Mouse (Mus musculus): ENCODE measurements around the gene Gm960.

Gene Gm960

DNA sequence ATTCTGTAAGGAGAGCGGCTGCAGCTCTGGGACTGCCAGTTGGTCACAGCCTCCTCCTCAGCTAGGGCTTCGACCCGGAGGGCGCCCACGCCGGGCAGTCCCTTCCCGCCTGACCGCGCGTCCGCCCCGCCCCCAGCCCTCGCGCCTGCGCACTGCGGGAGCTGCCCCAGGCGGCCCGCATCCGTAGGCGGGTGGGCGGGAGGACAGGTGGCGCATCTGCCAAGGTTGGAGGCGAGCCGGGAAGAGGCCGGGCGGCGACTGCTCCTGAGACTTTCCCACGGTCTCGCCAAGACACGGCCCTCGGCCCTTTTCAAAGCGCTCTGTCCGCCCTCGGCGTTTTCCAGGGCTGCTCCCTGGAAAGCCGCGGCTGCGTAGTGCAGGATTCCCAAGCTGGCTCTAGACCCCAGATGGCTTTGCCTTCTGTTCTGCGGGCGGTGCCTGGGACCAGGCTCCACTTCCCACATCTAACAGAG lies at the start of gene Gm960:
Gene Gm960 (minus strand): TSS at position 464 of the 473 bp plus-strand sequence.
- peak in 1 of 2 experiments; percentile 29 for DNase-seq (ENCODE audit: low spot score in 2 of 2)

DNA sequence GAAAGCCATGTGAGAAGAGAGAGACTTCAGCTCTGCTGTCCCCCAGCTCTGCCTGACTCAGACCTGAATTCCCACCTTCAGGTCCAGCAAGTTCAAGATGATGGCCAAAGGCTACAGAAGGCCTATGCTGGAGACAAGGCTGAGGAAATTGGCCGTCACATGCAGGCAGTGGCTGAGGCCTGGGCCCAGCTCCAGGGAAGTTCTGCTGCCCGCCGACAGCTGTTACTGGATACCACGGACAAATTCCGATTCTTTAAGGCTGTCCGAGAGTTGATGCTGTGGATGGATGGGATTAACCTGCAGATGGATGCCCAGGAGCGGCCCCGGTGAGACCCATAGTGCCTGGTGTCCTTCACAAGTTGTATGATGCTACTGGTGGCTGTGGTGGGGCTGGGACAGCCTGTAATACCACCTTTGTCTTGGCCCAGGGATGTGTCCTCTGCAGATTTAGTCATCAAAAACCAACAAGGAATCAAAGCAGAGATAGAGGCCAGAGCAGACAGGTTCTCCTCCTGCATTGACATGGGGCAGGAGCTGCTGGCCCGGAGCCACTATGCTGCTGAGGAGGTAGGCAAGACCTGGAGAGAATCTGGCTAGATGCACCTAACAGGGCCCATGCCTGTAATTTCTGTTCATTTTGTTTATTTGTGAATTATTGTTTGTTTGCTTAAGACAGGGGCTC lies 49.3 kb upstream of the Gm960 start:
- no peak for DNase-seq (ENCODE audit: low spot score in 2 of 2)

DNA sequence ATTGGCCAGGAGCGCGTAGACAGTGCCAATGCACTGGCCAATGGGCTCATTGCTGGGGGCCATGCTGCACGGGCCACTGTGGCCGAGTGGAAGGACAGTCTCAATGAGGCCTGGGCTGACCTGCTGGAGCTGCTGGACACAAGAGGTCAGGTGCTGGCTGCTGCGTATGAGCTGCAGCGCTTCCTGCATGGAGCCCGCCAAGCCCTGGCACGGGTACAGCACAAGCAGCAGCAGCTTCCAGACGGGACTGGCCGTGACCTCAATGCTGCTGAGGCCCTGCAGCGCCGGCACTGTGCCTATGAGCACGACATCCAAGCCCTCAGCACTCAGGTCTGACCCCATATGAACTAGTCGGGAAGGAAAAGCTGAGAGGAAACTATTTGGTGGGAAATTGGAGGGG lies 48.1 kb upstream of the Gm960 start:
- DNase-seq (ENCODE audit: low spot score in 2 of 2): no peak

DNA sequence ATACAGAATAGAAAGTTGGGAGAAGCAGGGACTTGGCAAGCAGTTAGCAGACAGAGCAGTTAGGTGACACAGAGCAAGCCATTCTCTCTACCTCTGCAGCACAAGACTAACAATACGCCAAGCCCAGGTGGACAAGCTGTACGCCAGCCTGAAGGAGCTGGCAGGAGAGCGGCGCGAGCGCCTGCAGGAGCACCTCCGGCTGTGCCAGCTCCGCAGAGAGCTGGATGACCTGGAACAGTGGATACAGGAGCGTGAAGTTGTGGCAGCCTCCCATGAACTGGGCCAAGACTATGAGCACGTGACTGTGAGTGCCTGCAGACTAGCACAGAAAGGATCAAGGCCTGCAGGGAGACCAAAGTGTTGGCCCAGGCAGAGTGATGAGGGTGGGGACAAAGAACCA lies 47.2 kb upstream of the Gm960 start:
- no peak for DNase-seq (ENCODE audit: low spot score in 2 of 2)

DNA sequence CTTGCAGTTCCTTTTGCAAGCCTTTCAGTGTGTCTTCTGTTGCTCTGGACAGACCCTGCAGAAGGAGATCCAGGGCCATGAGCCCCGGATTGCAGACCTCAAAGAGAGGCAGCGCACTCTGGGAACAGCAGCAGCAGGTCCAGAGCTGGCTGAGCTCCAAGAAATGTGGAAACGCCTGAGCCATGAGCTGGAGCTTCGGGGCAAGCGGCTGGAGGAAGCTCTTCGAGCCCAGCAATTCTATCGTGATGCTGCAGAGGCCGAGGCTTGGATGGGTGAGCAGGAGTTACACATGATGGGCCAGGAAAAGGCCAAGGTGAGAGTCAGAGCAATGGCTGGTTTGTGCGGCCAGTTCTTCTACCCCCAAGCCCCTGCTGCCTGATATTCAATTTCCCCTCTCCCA lies 46.6 kb upstream of the Gm960 start:
- DNase-seq (ENCODE audit: low spot score in 2 of 2): no peak

DNA sequence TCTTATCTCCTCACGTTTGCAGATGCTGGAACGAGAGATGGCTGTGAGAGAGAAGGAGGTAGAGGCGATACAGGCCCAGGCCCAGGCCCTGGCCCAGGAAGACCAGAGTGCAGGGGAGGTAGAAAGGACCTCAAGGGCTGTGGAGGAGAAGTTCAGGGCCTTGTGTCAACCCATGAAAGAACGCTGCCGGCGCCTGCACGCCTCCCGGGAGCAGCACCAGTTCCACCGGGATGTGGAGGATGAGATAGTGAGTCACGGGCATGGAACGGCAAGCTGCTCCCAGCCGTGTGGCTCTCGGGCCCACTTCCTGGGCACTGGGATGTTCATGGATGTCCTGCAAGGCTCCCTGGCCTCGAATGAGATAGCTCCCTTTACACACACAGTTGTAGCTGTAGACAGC lies 45.6 kb upstream of the Gm960 start:
- no peak for DNase-seq (ENCODE audit: low spot score in 2 of 2)

DNA sequence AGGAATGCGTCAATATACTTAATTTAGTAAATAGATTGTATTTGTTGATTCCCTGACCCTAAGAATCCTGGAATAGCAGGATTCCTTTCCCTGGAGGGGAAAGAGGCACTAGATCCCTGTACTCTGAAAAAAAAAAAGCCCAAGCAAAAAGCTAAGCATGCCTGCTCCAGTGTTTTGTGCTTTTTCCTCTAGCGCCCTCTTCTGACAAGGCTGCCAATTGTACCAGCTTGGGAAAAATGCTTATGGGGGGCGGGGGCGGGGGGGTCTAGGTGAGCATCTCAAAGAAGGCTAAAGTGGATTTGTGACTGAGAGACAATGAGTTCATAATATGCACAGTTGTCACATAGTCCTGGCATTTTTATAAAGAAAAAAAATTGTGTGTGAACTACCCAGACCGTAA lies 45.1 kb upstream of the Gm960 start:
- peak in 1 of 2 experiments; percentile 25 for DNase-seq (ENCODE audit: low spot score in 2 of 2)

DNA sequence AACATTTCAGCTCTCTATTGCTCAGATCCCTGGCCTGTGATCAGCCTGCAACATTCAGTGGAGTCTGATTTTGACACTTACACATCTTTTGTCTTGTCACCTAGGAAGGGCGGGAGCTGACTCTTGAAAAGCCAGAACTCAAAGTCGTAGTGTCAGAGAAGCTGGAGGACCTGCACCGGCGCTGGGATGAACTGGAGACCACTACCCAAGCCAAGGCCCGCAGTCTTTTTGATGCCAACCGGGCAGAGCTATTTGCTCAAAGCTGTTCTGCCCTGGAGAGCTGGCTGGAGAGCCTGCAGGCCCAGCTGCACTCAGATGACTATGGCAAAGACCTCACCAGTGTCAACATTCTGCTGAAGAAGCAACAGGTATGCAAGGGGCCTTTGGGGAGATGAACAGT lies 43.8 kb upstream of the Gm960 start:
- no peak for DNase-seq (ENCODE audit: low spot score in 2 of 2)

DNA sequence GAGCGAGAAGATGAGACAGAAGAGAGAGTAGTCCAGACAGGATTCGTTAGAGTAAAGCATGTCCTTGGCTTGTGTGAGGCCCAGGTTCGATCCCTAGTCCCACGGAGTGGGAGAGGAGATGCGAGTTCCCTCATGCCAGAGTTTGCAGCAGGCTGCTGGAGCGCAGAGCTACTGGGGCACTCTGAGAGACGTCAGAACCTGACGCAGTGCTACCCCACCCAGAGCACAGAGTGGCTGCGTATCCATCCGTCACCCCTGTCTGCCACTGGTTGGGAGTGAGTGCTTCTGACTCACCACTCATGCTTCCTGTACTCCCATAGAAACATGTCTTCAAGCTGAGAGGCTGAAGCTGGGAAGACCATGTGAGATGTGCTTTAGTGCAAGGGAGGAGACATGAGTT lies 43.0 kb upstream of the Gm960 start:
- no peak for DNase-seq (ENCODE audit: low spot score in 2 of 2)

DNA sequence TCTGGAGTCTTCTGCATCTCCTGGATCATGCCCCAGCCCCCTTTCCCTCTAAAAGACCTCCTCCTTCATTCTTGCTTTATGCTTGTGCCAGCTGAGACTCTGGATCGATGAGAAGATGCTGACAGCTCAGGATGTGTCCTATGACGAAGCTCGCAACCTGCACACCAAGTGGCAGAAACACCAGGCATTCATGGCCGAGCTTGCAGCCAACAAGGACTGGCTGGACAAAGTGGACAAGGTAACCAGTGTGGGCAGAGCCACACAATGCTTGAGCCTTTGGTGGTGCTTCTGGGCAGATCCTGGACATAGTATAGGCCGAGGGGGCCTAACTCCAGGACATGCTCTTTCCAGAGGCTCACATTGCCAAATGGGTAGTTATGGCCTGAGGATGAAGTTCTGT lies 41.3 kb upstream of the Gm960 start:
- no peak for DNase-seq (ENCODE audit: low spot score in 2 of 2)

DNA sequence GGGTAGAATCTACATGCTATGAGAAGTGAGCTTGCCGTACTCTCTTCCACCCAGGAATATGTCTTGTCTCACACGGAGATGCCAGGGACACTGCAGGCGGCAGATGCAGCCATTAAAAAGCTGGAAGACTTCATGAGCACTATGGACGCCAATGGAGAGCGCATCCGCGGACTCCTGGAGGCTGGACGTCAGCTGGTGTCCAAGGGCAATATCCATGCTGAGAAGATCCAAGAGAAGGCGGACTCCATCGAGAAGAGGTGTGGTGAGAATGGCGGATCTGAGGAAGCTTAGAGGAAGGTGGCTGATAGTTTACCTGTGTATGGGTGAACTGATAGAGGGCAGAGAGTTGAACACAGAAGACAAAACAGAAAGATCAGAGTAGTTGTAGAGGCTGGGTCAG lies 40.6 kb upstream of the Gm960 start:
- DNase-seq (ENCODE audit: low spot score in 2 of 2): no peak

DNA sequence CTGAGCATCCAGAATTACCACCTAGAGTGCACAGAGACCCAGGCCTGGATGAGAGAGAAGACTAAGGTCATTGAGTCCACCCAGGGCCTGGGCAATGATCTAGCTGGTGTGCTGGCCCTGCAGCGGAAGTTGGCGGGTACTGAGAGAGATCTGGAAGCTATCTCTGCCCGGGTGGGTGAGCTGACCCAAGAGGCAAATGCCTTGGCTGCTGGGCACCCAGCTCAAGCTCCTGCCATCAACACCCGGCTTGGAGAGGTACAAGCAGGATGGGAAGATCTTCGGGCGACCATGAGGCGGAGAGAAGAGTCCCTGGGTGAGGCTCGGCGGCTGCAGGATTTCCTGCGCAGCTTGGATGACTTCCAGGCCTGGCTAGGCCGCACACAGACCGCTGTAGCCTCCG lies 39.4 kb upstream of the Gm960 start:
- no peak for DNase-seq (ENCODE audit: low spot score in 2 of 2)

DNA sequence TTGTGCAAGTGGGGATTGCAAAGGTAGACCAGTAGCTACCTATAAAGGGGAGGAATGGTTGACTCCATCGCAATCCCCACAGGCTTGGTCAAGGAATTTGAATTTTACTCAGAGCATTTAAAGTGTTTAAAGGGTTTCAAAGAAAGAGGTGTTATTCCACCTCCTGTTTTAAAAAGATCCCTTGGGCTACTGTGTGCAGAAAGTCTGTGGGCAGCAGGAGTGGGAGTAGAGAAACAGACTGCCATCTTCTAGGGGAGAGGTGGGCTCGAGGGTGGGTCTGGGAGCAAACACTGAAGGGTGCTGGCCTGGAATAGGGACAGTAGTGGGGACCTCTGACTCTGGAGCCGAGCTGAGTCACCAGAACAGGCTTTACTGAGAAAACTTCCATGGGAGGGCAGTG lies 34.6 kb upstream of the Gm960 start:
- no peak for DNase-seq (ENCODE audit: low spot score in 2 of 2)

DNA sequence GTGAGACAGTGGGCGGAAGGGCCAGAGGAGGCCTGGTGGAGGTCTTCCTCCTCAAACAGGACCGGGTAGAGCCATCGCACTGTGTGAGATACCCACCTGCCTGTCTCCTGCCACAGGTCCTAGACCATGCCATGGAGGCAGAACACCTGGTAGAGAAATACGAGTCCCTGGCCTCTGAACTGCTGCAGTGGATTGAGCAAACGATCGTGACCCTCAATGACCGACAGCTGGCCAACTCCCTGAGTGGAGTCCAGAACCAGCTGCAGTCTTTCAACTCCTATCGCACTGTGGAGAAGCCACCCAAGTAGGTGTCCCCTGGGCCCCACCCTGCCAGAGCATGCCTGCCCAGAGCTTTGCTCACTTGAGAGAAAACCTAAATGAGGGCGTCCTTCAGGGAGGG lies 30.7 kb upstream of the Gm960 start:
- no peak for DNase-seq (ENCODE audit: low spot score in 2 of 2)

DNA sequence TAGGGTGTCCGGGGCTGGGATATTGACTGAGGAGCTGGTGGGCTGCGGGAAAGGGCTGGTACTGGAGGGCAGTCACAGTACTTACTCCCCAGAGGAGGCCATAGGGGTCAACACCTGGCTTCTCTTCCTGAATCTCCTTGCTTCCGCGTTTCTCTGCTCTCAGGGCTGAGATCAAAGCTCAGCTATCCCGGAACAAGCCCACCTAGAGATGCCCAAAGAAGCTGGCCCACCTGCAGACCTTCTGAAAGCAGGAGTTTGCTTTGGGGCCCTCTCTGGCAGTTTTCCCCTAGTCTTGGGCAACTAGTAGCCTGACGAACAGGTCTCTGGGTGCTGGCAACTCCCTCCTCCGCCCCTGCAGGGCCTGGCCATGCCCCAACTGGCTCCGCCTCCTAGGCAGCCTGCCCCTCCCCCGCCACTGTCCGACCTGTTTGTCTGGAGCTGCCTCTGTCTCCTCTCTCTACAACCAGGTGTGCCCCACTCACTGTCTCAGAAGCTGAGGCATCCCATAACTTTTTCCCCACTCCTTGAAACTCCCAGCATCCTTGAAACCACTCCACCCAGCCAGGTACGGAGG lies 22.3 kb upstream of the Gm960 start:
- no peak for DNase-seq (ENCODE audit: low spot score in 2 of 2)

DNA sequence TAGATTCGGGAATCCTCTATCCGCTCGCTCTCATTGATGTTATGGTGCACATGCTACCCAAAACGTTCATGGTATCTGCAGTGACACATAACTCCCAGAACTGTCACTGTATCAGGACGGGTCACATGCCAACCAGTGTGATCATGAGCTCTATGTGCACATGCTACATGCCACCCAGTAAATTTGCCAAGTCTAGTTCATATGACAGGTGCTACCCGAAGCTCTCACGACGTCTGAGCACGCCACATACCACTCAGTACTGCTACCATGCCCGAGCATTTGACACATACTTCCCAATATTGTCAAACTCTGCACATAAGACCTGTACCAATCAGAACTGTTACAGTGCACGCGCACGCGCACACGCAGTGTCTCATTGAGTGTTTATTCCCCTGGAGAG lies 21.6 kb upstream of the Gm960 start:
- no peak for DNase-seq (ENCODE audit: low spot score in 2 of 2)

DNA sequence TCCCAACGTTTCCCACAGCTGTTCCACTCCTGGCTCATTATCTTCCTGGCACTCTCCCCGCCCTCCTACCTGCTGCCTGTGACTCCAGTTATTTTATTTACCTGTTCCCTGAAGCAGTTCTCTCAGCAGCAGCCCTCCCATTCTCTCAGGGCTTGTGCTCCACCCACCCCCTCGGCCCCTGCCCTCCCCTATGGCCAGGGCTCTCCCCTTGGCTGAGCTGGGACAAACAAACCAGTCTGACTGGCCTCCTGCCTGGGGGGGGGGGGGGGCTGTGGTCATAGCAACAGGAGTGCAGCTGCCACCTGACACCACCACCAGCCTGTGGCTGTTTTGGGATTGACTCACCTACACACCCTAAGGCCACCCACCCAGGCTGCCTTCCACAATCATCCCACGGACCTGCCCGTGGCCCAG lies 20.9 kb upstream of the Gm960 start:
- no peak for DNase-seq (ENCODE audit: low spot score in 2 of 2)

DNA sequence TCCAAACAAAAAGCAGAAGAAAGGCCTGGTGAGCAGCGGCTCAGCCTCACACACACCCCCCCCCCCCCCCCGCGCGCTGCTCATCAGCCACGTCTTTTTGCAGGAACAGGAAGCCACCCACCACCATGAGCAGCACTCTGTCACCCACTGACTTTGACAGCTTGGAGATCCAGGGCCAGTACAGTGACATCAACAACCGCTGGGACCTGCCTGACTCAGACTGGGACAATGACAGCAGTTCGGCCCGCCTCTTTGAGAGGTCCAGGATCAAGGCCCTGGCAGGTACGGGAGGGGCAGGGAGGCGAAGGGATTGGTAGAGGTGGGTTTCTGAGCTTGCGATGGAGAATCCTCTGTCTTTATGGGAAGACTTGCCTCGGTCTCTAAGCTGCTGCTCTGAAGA lies 20.2 kb upstream of the Gm960 start:
- no peak for DNase-seq (ENCODE audit: low spot score in 2 of 2)

DNA sequence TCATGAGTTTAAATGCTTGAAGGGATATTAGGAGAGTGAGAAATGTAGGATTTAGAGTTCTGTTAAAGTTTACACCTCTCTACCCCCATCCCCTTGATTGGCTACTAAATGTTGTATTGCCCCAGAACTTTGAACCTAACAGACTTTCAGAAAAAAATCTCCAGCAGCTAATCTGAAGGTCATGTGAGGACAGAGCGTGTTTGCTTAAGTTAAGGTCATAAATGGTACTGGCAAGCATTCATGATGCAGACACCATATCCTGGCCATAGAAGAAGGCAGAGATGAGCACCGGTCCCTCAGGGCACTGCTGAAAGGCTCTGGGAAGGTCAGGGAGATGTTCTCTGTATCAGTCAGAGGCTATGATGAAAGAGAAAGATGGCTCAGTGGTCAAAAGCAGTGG lies 18.8 kb upstream of the Gm960 start:
- no peak for DNase-seq (ENCODE audit: low spot score in 2 of 2)

DNA sequence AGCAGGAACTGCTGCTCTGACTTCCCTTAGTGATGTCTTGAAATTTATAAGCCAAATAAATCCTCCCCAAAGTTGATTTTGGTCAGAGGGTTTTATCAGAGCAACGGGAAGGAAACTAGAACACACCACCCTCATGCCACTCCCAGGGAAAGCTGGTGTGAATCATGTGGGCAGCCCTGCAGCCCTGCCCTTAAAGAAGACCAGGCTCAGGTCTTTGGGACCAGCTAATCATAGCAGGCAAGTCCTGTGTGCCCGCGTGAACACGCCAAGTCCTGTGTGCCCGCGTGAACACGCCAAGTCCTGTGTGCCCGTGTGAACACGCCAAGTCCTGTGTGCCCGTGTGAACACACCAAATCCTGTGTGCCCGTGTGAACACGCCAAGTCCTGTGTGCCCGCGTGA lies 18.3 kb upstream of the Gm960 start:
- DNase-seq (ENCODE audit: low spot score in 2 of 2): no peak

DNA sequence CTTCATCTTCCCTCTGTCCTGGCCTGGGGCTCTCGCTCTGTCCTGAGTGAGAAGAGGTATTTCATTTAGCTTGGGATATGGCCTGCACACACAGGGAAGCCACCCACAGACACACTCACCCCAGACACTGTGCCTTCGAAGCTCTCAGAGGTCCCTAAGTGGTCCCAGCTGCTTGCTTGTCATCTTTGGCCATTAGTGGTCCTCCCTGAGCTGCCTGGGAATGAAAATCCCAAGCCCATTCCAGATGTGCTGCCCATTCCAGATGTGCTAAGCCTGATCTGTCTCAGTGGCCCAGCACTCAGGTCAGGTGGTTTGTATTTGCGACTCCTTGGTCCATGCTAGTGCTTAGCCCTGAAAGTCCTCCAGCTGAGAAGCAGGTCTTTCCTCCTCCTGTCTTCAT lies 15.4 kb upstream of the Gm960 start:
- no peak for DNase-seq (ENCODE audit: low spot score in 2 of 2)

DNA sequence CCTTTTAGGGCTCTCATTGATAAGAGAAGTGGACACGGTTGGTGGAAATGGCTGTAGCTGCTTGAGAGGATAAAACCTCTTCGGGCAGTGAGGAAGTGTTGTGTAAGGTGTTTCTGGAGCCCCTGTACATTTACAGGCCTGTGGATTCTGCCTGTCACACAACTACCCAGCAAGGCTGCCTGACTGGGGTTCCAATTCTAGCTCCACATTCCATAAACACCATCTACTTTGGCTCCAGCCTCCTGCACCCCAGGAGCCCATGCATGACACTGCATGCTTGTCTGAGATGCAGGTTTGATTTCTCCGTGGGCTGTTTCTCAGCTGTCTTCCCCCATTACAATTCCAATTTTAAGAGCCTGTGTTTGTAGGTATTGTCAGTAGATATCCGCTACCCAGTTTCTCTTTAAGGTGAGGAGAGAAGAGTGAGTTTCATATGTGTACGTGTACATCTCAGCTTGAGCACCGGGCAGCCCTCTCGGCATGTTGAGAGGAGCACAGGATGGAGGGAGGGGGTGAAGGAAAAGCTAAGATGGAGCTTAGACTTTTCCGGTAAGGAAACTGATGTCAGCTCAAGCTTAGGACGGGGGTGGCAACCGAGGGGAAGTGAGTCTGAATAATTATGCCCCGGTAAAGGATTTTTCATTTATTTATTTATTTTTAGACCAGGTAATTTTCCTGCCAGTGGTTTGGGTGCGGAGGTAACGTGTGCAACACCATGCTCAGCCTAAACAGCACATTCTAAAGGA lies 14.5 kb upstream of the Gm960 start:
- DNase-seq (ENCODE audit: low spot score in 2 of 2): no peak

DNA sequence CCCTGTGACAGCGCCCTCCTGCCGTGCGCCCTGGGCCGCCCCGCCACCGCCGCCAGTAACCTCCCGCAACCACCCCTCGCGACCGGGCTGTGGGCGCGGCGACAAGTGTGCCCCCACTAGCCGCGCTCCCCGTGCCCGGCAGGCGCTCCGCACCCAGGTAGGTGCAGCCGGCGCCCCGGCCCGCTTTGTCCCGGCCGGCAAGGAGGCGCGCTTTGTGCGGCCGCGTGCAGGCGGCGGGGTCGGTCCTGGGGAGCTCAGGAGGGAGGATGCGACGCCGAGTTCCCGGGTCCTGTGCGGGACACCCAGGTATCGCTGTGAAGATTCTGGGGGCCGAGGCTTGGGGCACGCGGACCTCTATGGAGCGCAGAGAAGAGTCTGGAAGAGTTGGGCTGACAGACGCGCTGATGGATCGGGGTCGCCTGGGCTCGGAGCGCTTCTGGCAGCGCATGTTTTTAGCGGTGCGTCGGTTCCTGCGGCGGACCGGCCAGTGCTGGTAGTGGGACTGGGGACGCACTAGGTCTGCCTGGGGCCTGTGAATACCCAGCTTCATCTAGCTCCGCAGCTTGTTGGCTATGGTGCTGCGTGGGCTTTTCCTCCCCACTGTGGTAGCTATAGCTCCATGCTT lies 13.8 kb upstream of the Gm960 start:
- no peak for DNase-seq (ENCODE audit: low spot score in 2 of 2)
